Mouse (Mus musculus): ENCODE measurements at regions not wholly inside any gene's neighbourhood (a gene's known extent, or its start where the extent isn't known, plus 50 kb on each side); places are given as distances from the start of the nearest gene placed in this dataset.

- in situ Hi-C loops (cut with MboI; ENCODE audit: low sequenced_read_pairs in 2 of 2, unreplicated experiment in 2 of 2): no loop called here
- H3K4me3 ChIP-seq (ENCODE audit: insufficient read depth in 1 of 2, low read depth in 1 of 2, low read length in 2 of 2, poor library complexity in 1 of 2, severe bottlenecking in 1 of 2): no peak overlapping the region
- TF ChIP-seq ZC3H11A (IDR thresholded peaks at IDR 0.05; ENCODE audit: borderline replicate concordance, low read depth, low read length): no peak
- TF ChIP-seq HCFC1 (IDR thresholded peaks at IDR 0.05; ENCODE audit: borderline replicate concordance, insufficient read depth, low read length): no peak
- no peak for TF ChIP-seq CHD2 (IDR thresholded peaks at IDR 0.05; ENCODE audit: low read depth, low read length)
- TF ChIP-seq ZNF384 (IDR thresholded peaks at IDR 0.05; ENCODE audit: low read depth, low read length): no peak
- no peak for TF ChIP-seq MAFK (IDR thresholded peaks at IDR 0.05; ENCODE audit: insufficient read depth, low read depth, low read length)
- no peaks in the 10 kb centered on the region for H3K9me3 ChIP-seq (ENCODE audit: control insufficient read depth, insufficient read depth, low read depth, low read length)
- H3K4me1 ChIP-seq (ENCODE audit: control insufficient read depth in 2 of 2, insufficient read depth in 2 of 2, low read length in 2 of 2, poor library complexity in 1 of 2): no peaks in the 10 kb centered on the region
- H3K27ac ChIP-seq (ENCODE audit: insufficient read depth, low read depth, low read length, poor library complexity, severe bottlenecking): no peak overlapping the region
- DNase-seq (ENCODE audit: low read depth, low spot score): no peak
- no peaks in the 10 kb centered on the region for H3K36me3 ChIP-seq (ENCODE audit: control insufficient read depth, insufficient read depth, low read length, poor library complexity, severe bottlenecking)
- H3K9ac ChIP-seq (ENCODE audit: insufficient read depth, low read depth, low read length, poor library complexity, severe bottlenecking): no peak overlapping the region
These were observed 441.4 kb upstream of the Klf4 start for GRCm38 (mm10) chr4:55973706-55974105.

- no peak overlapping the region for H3K4me3 ChIP-seq (ENCODE audit: insufficient read depth in 1 of 2, low read depth in 1 of 2, low read length in 2 of 2, poor library complexity in 1 of 2, severe bottlenecking in 1 of 2)
These were observed 440.1 kb upstream of the Klf4 start for GRCm38 (mm10) chr4:55972235-55972819.

GRCm38 (mm10) chr4:55960063-55960462 is 427.8 kb upstream of the Klf4 start:
- H3K36me3 ChIP-seq (ENCODE audit: control insufficient read depth, insufficient read depth, low read length, poor library complexity, severe bottlenecking): no peaks in the 10 kb centered on the region
- no peak for TF ChIP-seq HCFC1 (IDR thresholded peaks at IDR 0.05; ENCODE audit: borderline replicate concordance, insufficient read depth, low read length)
- TF ChIP-seq MAFK (IDR thresholded peaks at IDR 0.05; ENCODE audit: insufficient read depth, low read depth, low read length): no peak
- DNase-seq (ENCODE audit: low read depth, low spot score): no peak
- no peak overlapping the region for H3K4me3 ChIP-seq (ENCODE audit: insufficient read depth in 1 of 2, low read depth in 1 of 2, low read length in 2 of 2, poor library complexity in 1 of 2, severe bottlenecking in 1 of 2)
- H3K9ac ChIP-seq (ENCODE audit: insufficient read depth, low read depth, low read length, poor library complexity, severe bottlenecking): no peak overlapping the region
- in situ Hi-C loops (cut with MboI; ENCODE audit: low sequenced_read_pairs in 2 of 2, unreplicated experiment in 2 of 2): no loop called here
- H3K27ac ChIP-seq (ENCODE audit: insufficient read depth, low read depth, low read length, poor library complexity, severe bottlenecking): no peak overlapping the region
- no peaks in the 10 kb centered on the region for H3K4me1 ChIP-seq (ENCODE audit: control insufficient read depth in 2 of 2, insufficient read depth in 2 of 2, low read length in 2 of 2, poor library complexity in 1 of 2)
- H3K9me3 ChIP-seq (ENCODE audit: control insufficient read depth, insufficient read depth, low read depth, low read length): no peaks in the 10 kb centered on the region

More at GRCm38 (mm10) chr4:55972235-55972819, 440.1 kb upstream of the Klf4 start:
- no peaks in the 10 kb centered on the region for H3K36me3 ChIP-seq (ENCODE audit: control insufficient read depth, insufficient read depth, low read length, poor library complexity, severe bottlenecking)
- in situ Hi-C loops (cut with MboI; ENCODE audit: low sequenced_read_pairs in 2 of 2, unreplicated experiment in 2 of 2): no loop called here
- H3K27ac ChIP-seq (ENCODE audit: insufficient read depth, low read depth, low read length, poor library complexity, severe bottlenecking): no peak overlapping the region
- TF ChIP-seq MAFK (IDR thresholded peaks at IDR 0.05; ENCODE audit: insufficient read depth, low read depth, low read length) (no peak), CHD2 (IDR thresholded peaks at IDR 0.05; ENCODE audit: low read depth, low read length) (no peak), ZC3H11A (IDR thresholded peaks at IDR 0.05; ENCODE audit: borderline replicate concordance, low read depth, low read length) (no peak), ZNF384 (IDR thresholded peaks at IDR 0.05; ENCODE audit: low read depth, low read length) (no peak), HCFC1 (IDR thresholded peaks at IDR 0.05; ENCODE audit: borderline replicate concordance, insufficient read depth, low read length) (no peak)
- no peaks in the 10 kb centered on the region for H3K9me3 ChIP-seq (ENCODE audit: control insufficient read depth, insufficient read depth, low read depth, low read length)
- H3K4me1 ChIP-seq (ENCODE audit: control insufficient read depth in 2 of 2, insufficient read depth in 2 of 2, low read length in 2 of 2, poor library complexity in 1 of 2): no peaks in the 10 kb centered on the region
- no peak overlapping the region for H3K9ac ChIP-seq (ENCODE audit: insufficient read depth, low read depth, low read length, poor library complexity, severe bottlenecking)
- no peak for DNase-seq (ENCODE audit: low read depth, low spot score)

GRCm38 (mm10) chr4:55953701-55954100 is 421.4 kb upstream of the Klf4 start:
- Histone ChIP-seq H3K4me3 (ENCODE audit: insufficient read depth in 1 of 2, low read depth in 1 of 2, low read length in 2 of 2, poor library complexity in 1 of 2, severe bottlenecking in 1 of 2) (no peak overlapping the region), H3K9me3 (ENCODE audit: control insufficient read depth, insufficient read depth, low read depth, low read length) (no peaks in the 10 kb centered on the region), H3K4me1 (ENCODE audit: control insufficient read depth in 2 of 2, insufficient read depth in 2 of 2, low read length in 2 of 2, poor library complexity in 1 of 2) (no peaks in the 10 kb centered on the region), H3K36me3 (ENCODE audit: control insufficient read depth, insufficient read depth, low read length, poor library complexity, severe bottlenecking) (no peaks in the 10 kb centered on the region), H3K27ac (ENCODE audit: insufficient read depth, low read depth, low read length, poor library complexity, severe bottlenecking) (no peak overlapping the region), H3K9ac (ENCODE audit: insufficient read depth, low read depth, low read length, poor library complexity, severe bottlenecking) (no peak overlapping the region)
- no peak for DNase-seq (ENCODE audit: low read depth, low spot score)
- TF ChIP-seq CHD2 (IDR thresholded peaks at IDR 0.05; ENCODE audit: low read depth, low read length) (no peak), ZNF384 (IDR thresholded peaks at IDR 0.05; ENCODE audit: low read depth, low read length) (no peak), ZC3H11A (IDR thresholded peaks at IDR 0.05; ENCODE audit: borderline replicate concordance, low read depth, low read length) (no peak)
- in situ Hi-C loops (cut with MboI; ENCODE audit: low sequenced_read_pairs in 2 of 2, unreplicated experiment in 2 of 2): no loop called here

GRCm38 (mm10) chr4:55952220-55952619 is 420.0 kb upstream of the Klf4 start:
- H3K9ac ChIP-seq (ENCODE audit: insufficient read depth, low read depth, low read length, poor library complexity, severe bottlenecking): no peak overlapping the region
- no peak for DNase-seq (ENCODE audit: low read depth, low spot score)
- H3K4me3 ChIP-seq (ENCODE audit: insufficient read depth in 1 of 2, low read depth in 1 of 2, low read length in 2 of 2, poor library complexity in 1 of 2, severe bottlenecking in 1 of 2): no peak overlapping the region
- in situ Hi-C loops (cut with MboI; ENCODE audit: low sequenced_read_pairs in 2 of 2, unreplicated experiment in 2 of 2): no loop called here
- H3K4me1 ChIP-seq (ENCODE audit: control insufficient read depth in 2 of 2, insufficient read depth in 2 of 2, low read length in 2 of 2, poor library complexity in 1 of 2): no peaks in the 10 kb centered on the region
- H3K9me3 ChIP-seq (ENCODE audit: control insufficient read depth, insufficient read depth, low read depth, low read length): no peaks in the 10 kb centered on the region
- H3K36me3 ChIP-seq (ENCODE audit: control insufficient read depth, insufficient read depth, low read length, poor library complexity, severe bottlenecking): no peaks in the 10 kb centered on the region
- no peak overlapping the region for H3K27ac ChIP-seq (ENCODE audit: insufficient read depth, low read depth, low read length, poor library complexity, severe bottlenecking)
- TF ChIP-seq CHD2 (IDR thresholded peaks at IDR 0.05; ENCODE audit: low read depth, low read length): no peak
- no peak for TF ChIP-seq ZC3H11A (IDR thresholded peaks at IDR 0.05; ENCODE audit: borderline replicate concordance, low read depth, low read length)
- no peak for TF ChIP-seq HCFC1 (IDR thresholded peaks at IDR 0.05; ENCODE audit: borderline replicate concordance, insufficient read depth, low read length)
- no peak for TF ChIP-seq MAFK (IDR thresholded peaks at IDR 0.05; ENCODE audit: insufficient read depth, low read depth, low read length)
- TF ChIP-seq ZNF384 (IDR thresholded peaks at IDR 0.05; ENCODE audit: low read depth, low read length): no peak
